Mouse (Mus musculus) MEL (cell line): Measurements from ENCODE around the gene Auts2. TPM values are rescaled to one million over a fixed set of nuclear protein-coding genes. Genes with fewer than 3 reads are reported as not detected.

Experiments
- DNase-seq: peaks from one replicate; pipeline ENCODE4 v3.0.0; 2011; ENCODE audit warnings: low read depth, low spot score
- H3K27ac ChIP-seq: 2 replicates; pipeline ENCODE4 v1.5.1; 2012; ENCODE audit warnings: low read depth, mild to moderate bottlenecking, control low read depth, low read length, moderate library complexity; ENCODE audit not compliant: control insufficient read depth
- H3K27me3 ChIP-seq, 2 experiments: fragments of 150-350 bp in 1 of 2; sonication (generic) in 1 of 2; 2 replicates each; pipeline ENCODE4 v1.6.1; 2012; ENCODE audit warnings: low read length in 2 of 2, mild to moderate bottlenecking in 2 of 2, improper control_type of control experiment in 1 of 2, moderate library complexity in 1 of 2; ENCODE audit not compliant: insufficient read depth in 2 of 2, control insufficient read depth in 1 of 2
- H3K36me3 ChIP-seq, 2 experiments: 2 replicates each; pipeline ENCODE4 v1.6.1; 2012 to 2014; ENCODE audit warnings: low read length in 2 of 2, improper control_type of control experiment in 1 of 2, inconsistent platforms in 1 of 2, mild to moderate bottlenecking in 1 of 2; ENCODE audit not compliant: insufficient read depth in 2 of 2, control insufficient read depth in 1 of 2
- H3K4me1 ChIP-seq, 2 experiments: fragments of 150-350 bp in 1 of 2; sonication (generic) in 1 of 2; 2 replicates each; pipeline ENCODE4 v1.6.1; 2012; ENCODE audit warnings: low read length in 2 of 2, improper control_type of control experiment in 1 of 2, mild to moderate bottlenecking in 1 of 2; ENCODE audit not compliant: insufficient read depth in 2 of 2, control insufficient read depth in 1 of 2
- H3K4me3 ChIP-seq, 2 experiments: fragments of 150-350 bp in 1 of 2; sonication (generic) in 1 of 2; 2 replicates each; pipeline ENCODE4 v1.5.1; 2012; ENCODE audit warnings: low read depth in 2 of 2, low read length in 2 of 2, mild to moderate bottlenecking in 2 of 2, moderate library complexity in 2 of 2, control low read depth in 1 of 2, improper control_type of control experiment in 1 of 2; ENCODE audit not compliant: control insufficient read depth in 1 of 2, insufficient read depth in 1 of 2
- H3K79me2 ChIP-seq: 2 replicates; pipeline ENCODE4 v1.6.1; 2012; ENCODE audit warnings: mild to moderate bottlenecking, low read length, moderate library complexity; ENCODE audit not compliant: control insufficient read depth, poor library complexity, insufficient read depth
- H3K9ac ChIP-seq: 2 replicates; pipeline ENCODE4 v1.6.1; 2012; ENCODE audit warnings: low read depth, mild to moderate bottlenecking, control low read depth, low read length, moderate library complexity; ENCODE audit not compliant: control insufficient read depth, poor library complexity, severe bottlenecking
- H3K9me3 ChIP-seq: fragments of 150-350 bp; sonication (generic); replicated peaks from 2 replicates; pipeline ENCODE4 v1.6.1; 2012; ENCODE audit warnings: mild to moderate bottlenecking, low read length, improper control_type of control experiment, moderate library complexity; ENCODE audit not compliant: insufficient read depth
- CHD1 ChIP-seq: IDR thresholded peaks from 2 replicates; pipeline ENCODE4 v1.6.1; 2012; ENCODE audit warnings: low read depth, mild to moderate bottlenecking, inconsistent platforms, low read length, improper control_type of control experiment
- CHD2 ChIP-seq: IDR thresholded peaks from 2 replicates; pipeline ENCODE4 v1.6.1; 2011; ENCODE audit warnings: low read length, improper control_type of control experiment
- CTCF ChIP-seq, 3 experiments: IDR thresholded peaks in 2 of 3; conservative IDR thresholded peaks in 1 of 3; 2 replicates each; pipeline ENCODE4 v1.5.1; 2011 to 2012; ENCODE audit warnings: low read length in 3 of 3, low read depth in 2 of 3, mild to moderate bottlenecking in 2 of 3, improper control_type of control experiment in 1 of 3, inconsistent platforms in 1 of 3, mixed read lengths in 1 of 3, moderate library complexity in 1 of 3; ENCODE audit not compliant: control insufficient read depth in 1 of 3, insufficient read depth in 1 of 3, poor library complexity in 1 of 3, severe bottlenecking in 1 of 3
- E2F4 ChIP-seq: IDR thresholded peaks from 2 replicates; pipeline ENCODE4 v1.6.1; 2011; ENCODE audit warnings: low read depth, low read length, improper control_type of control experiment, borderline replicate concordance
- ELF1 ChIP-seq: IDR thresholded peaks from 2 replicates; pipeline ENCODE4 v1.6.1; 2014; ENCODE audit warnings: low read depth, mild to moderate bottlenecking, inconsistent platforms, low read length, improper control_type of control experiment, moderate library complexity
- ETS1 ChIP-seq: IDR thresholded peaks from 2 replicates; pipeline ENCODE4 v1.6.1; 2012; ENCODE audit warnings: low read depth, mild to moderate bottlenecking, inconsistent platforms, low read length, improper control_type of control experiment, moderate library complexity
- GABPA ChIP-seq: IDR thresholded peaks from 2 replicates; pipeline ENCODE4 v1.6.1; 2012; ENCODE audit warnings: low read depth, mild to moderate bottlenecking, inconsistent platforms, low read length, improper control_type of control experiment, moderate library complexity
- GATA1 ChIP-seq: IDR thresholded peaks from 2 replicates; pipeline ENCODE4 v1.6.1; 2011; ENCODE audit warnings: low read depth, low read length, improper control_type of control experiment
- HCFC1 ChIP-seq: IDR thresholded peaks from 2 replicates; pipeline ENCODE4 v1.6.1; 2012; ENCODE audit warnings: low read depth, mild to moderate bottlenecking, inconsistent platforms, low read length, improper control_type of control experiment, moderate library complexity
- JUND ChIP-seq: IDR thresholded peaks from 2 replicates; pipeline ENCODE4 v1.6.1; 2011; ENCODE audit warnings: low read depth, mild to moderate bottlenecking, improper control_type of control experiment, low read length
- MAX ChIP-seq: IDR thresholded peaks from 2 replicates; pipeline ENCODE4 v1.6.1; 2011; ENCODE audit warnings: low read length, improper control_type of control experiment
- MAZ ChIP-seq: IDR thresholded peaks from 2 replicates; pipeline ENCODE4 v1.6.1; 2012; ENCODE audit warnings: low read depth, mild to moderate bottlenecking, inconsistent platforms, low read length, improper control_type of control experiment
- MEF2A ChIP-seq: IDR thresholded peaks from 2 replicates; pipeline ENCODE4 v1.6.1; 2014; ENCODE audit warnings: low read depth, mild to moderate bottlenecking, inconsistent platforms, low read length, improper control_type of control experiment; ENCODE audit not compliant: poor library complexity, insufficient replicate concordance, severe bottlenecking; ENCODE audit errors: extremely low read depth
- MXI1 ChIP-seq: IDR thresholded peaks from 2 replicates; pipeline ENCODE4 v1.6.1; 2011; ENCODE audit warnings: mild to moderate bottlenecking, low read depth, low read length, improper control_type of control experiment
- MYB ChIP-seq: IDR thresholded peaks from 2 replicates; pipeline ENCODE4 v1.6.1; 2011; ENCODE audit warnings: mild to moderate bottlenecking, low read depth, low read length, improper control_type of control experiment
- MYC ChIP-seq: IDR thresholded peaks from 2 replicates; pipeline ENCODE4 v1.6.1; 2011; ENCODE audit warnings: low read depth, mild to moderate bottlenecking, low read length, improper control_type of control experiment, moderate library complexity
- POLR2A ChIP-seq, 2 experiments: IDR thresholded peaks; 2 replicates each; pipeline ENCODE4 v1.6.1; 2011 to 2012; ENCODE audit warnings: low read length in 2 of 2, mild to moderate bottlenecking in 2 of 2, control low read depth in 1 of 2, improper control_type of control experiment in 1 of 2, low read depth in 1 of 2, moderate library complexity in 1 of 2; ENCODE audit not compliant: control insufficient read depth in 1 of 2, insufficient read depth in 1 of 2, poor library complexity in 1 of 2
- SMC3 ChIP-seq: IDR thresholded peaks from 2 replicates; pipeline ENCODE4 v1.6.1; 2011; ENCODE audit warnings: low read depth, low read length, improper control_type of control experiment
- ZKSCAN1 ChIP-seq: IDR thresholded peaks from 2 replicates; pipeline ENCODE4 v1.6.1; 2012; ENCODE audit warnings: low read depth, mild to moderate bottlenecking, inconsistent platforms, low read length, improper control_type of control experiment, moderate library complexity
- ZMIZ1 ChIP-seq: IDR thresholded peaks from 2 replicates; pipeline ENCODE4 v1.6.1; 2012; ENCODE audit warnings: low read depth, mild to moderate bottlenecking, inconsistent platforms, low read length, improper control_type of control experiment, moderate library complexity
- ZNF384 ChIP-seq: IDR thresholded peaks from 2 replicates; pipeline ENCODE4 v1.6.1; 2012; ENCODE audit warnings: low read depth, mild to moderate bottlenecking, inconsistent platforms, low read length, improper control_type of control experiment
- polyA plus RNA-seq, 2 experiments: library from polyadenylated mRNA; stranded (reverse) in 1 of 2; unstranded in 1 of 2; fragments of >175 nt in 1 of 2; fragments of >200 nt in 1 of 2; gene quantifications; 2 replicates each; pipeline versions ENCODE4 v1.2.1 to v1.2.4; 2012; ENCODE audit warnings: low replicate concordance in 2 of 2, low read depth in 1 of 2; ENCODE audit not compliant: insufficient read length in 2 of 2, insufficient read depth in 1 of 2, missing spikeins in 1 of 2
- total RNA-seq: library from RNA; depleted of rRNA; stranded (reverse); fragments of 300-350 nt; gene quantifications from 2 replicates; pipeline ENCODE4 v1.2.3, GENCODE M21; 2012

Gene Auts2
- total and polyA plus RNA-seq, 3 experiments = not detected

DNA sequence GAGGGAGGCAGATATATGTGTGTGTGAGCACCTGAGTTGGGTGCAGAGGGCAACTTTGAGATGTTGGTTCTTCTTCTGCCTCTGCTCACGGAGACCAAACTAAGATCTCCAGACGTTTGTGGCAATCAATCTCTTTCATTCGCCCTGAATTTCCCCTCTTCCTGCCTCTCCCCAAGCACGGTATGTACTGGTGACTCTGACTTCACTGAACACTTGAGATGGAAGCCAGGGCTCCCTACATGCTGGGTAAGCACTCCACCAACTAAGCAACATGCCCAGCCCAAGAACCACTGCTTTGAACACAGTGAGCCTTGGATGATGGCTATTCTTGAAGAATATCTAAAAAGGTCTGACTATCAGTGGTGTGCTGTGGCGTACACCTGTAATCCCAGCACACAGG is 1032.5 kb downstream of the Auts2 start:
- TF ChIP-seq MAZ (no peak), ZKSCAN1 (no peak), MAX (no peak), MYB (no peak), MXI1 (no peak), MYC (no peak), HCFC1 (no peak), JUND (no peak), POLR2A (IDR thresholded peaks at IDR 0.05; ENCODE audit: control insufficient read depth in 1 of 2, insufficient read depth in 1 of 2, low read depth in 1 of 2, low read length in 2 of 2, poor library complexity in 1 of 2) (no peak), CHD1 (no peak), GABPA (no peak)
- H3K27me3 ChIP-seq = no peaks in the 10 kb centered on the region
- H3K27ac ChIP-seq = no peak overlapping the region
- no peaks in the 10 kb centered on the region for H3K79me2 ChIP-seq
- DNase-seq = no peak
- H3K9ac ChIP-seq = no peak overlapping the region
- no peaks in the 10 kb centered on the region for H3K4me1 ChIP-seq
- H3K36me3 ChIP-seq = no peaks in the 10 kb centered on the region
- no peaks in the 10 kb centered on the region for H3K9me3 ChIP-seq
- no peak overlapping the region for H3K4me3 ChIP-seq

DNA sequence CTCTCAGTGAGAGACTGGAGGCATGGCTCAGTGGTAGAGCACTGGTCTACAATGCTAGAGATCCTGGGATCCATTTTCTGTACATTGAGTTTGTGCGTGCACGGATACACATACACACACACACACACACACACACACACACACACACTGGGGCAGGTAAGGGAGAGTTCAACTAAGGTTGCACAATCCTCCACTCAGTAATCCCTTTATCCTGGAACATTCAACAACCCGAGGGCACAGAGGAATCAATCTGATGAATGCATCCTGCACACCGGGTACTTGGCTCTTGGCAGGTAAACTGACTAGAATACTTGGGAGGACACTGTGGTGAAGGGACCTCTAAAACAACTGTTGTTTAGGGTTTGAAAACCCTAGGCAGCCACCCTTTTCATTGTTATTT is 1033.8 kb downstream of the Auts2 start:
- DNase-seq = no peak
- no peaks in the 10 kb centered on the region for H3K79me2 ChIP-seq
- H3K9ac ChIP-seq = no peak overlapping the region
- no peak overlapping the region for H3K27ac ChIP-seq
- no peaks in the 10 kb centered on the region for H3K4me1 ChIP-seq
- H3K9me3 ChIP-seq = no peaks in the 10 kb centered on the region
- no peaks in the 10 kb centered on the region for H3K27me3 ChIP-seq
- H3K4me3 ChIP-seq = no peak overlapping the region
- TF ChIP-seq CTCF (IDR thresholded peaks at IDR 0.05 in 2 of 3, conservative IDR thresholded peaks at IDR 0.05 in 1 of 3; ENCODE audit: control insufficient read depth in 1 of 3, insufficient read depth in 1 of 3, low read depth in 2 of 3, low read length in 3 of 3, poor library complexity in 1 of 3, severe bottlenecking in 1 of 3) (no peak), MAX (no peak), CHD1 (no peak), ZKSCAN1 (no peak), MEF2A (no peak), SMC3 (no peak), MXI1 (no peak), CHD2 (no peak), ETS1 (no peak), ZNF384 (no peak)
- H3K36me3 ChIP-seq = no peaks in the 10 kb centered on the region

- Histone ChIP-seq H3K9me3 (no peaks in the 10 kb centered on the region), H3K27ac (no peak overlapping the region), H3K4me1 (no peaks in the 10 kb centered on the region), H3K4me3 (no peak overlapping the region), H3K36me3 (no peaks in the 10 kb centered on the region), H3K79me2 (no peaks in the 10 kb centered on the region), H3K27me3 (no peaks in the 10 kb centered on the region), H3K9ac (no peak overlapping the region)
- no peak for TF ChIP-seq JUND
- TF ChIP-seq E2F4 = no peak
- TF ChIP-seq ELF1 = no peak
- no peak for TF ChIP-seq ZMIZ1
- TF ChIP-seq ZKSCAN1 = no peak
- TF ChIP-seq GATA1 = no peak
- no peak for TF ChIP-seq CHD2
- no peak for DNase-seq
These were observed 1044.3 kb downstream of the Auts2 start for GRCm38 (mm10) chr5:131498865-131499264.
